Mouse (Mus musculus) myocyte (in vitro differentiated cells): ENCODE measurements around the gene Psmc3ip.

Source experiments
- POLR2A ChIP-seq: IDR thresholded peaks from one replicate; pipeline ENCODE4 v1.6.1; 2011; ENCODE audit warnings: low read depth, mild to moderate bottlenecking, control low read depth, moderate library complexity; ENCODE audit not compliant: insufficient read length
- POLR2AphosphoS2 ChIP-seq: IDR thresholded peaks from one replicate; pipeline ENCODE4 v1.6.1; 2011; ENCODE audit warnings: low read depth, control low read depth; ENCODE audit not compliant: insufficient read length

GRCm38 (mm10) chr11:101084246-101084645 is 11.0 kb downstream of the Psmc3ip start:
- TF ChIP-seq POLR2A: no peak
- no peak for TF ChIP-seq POLR2AphosphoS2
